Mouse (Mus musculus) olfactory bulb, adult 2 months (tissue): ENCODE results near the gene Tmsb10.

Experiments used
- CTCF ChIP-seq: fragments of 200-500 bp; IDR thresholded peaks from 2 replicates; pipeline ENCODE4 v1.5.1; 2012; ENCODE audit warnings: low read depth, mild to moderate bottlenecking, low read length, moderate library complexity; ENCODE audit not compliant: insufficient read depth
- POLR2A ChIP-seq: fragments of 200-500 bp; IDR thresholded peaks from 2 replicates; pipeline ENCODE4 v1.6.1; 2012; ENCODE audit warnings: mild to moderate bottlenecking, low read depth, low read length, moderate library complexity; ENCODE audit not compliant: insufficient read depth

DNA sequence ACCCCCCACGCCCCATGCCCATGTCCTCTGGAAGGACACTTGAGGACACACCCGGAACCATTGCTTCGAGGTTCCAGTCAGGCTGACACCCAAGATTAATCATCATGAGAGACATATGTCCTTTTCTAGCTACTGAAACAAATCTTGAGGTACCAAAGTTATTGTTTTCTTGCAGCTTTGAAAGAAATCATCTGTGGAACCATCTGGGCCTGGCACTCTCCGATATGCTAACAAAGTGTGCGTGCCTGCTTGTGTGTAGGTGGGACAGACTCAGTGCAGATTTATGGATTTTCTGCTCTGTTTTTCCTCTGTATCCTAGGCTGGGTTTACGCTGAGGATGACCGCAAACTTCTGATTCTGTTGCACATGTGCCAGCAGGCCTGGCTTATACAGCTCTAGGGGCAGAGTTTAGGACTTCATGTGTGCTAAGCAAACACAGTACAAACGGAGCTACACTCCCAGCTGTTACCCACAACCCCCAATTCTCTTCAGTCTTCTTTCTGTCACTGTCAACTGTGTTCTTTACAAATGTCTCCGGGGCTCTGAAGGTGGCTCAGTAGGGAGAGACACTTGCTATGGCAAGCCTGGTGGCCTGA, 9.3 kb downstream of the Tmsb10 start:
- TF ChIP-seq CTCF (no peak), POLR2A (no peak)
